Mouse (Mus musculus): Measurements from ENCODE around the gene Scd2. TPM values are rescaled to one million over a fixed set of nuclear protein-coding genes. Genes with fewer than 3 reads are reported as not detected.

The Scd2 gene
- 3.6 and 9.1 TPM in 2 replicates for polyA plus RNA-seq (2012; ENCODE audit: low replicate concordance)

GRCm38 (mm10) chr19:44292941-44293768 lies at the start of gene Scd2:
TSS of gene Scd2 (plus strand) at chr19:44293674.

GRCm38 (mm10) chr19:44332833-44333623 lies 39.6 kb downstream of the Scd2 start, which contains the start of gene Scd4:
TSS of gene Scd4 (plus strand) at chr19:44333092.

Other genes starting within 250 kb of the Scd2 start
- 5.7 and 8.2 TPM in 2 replicates for gene Erlin1, start 223.9 kb upstream of the Scd2 start, polyA plus RNA-seq (2012; ENCODE audit: low replicate concordance)
- gene Chuk, start 186.2 kb upstream of the Scd2 start, polyA plus RNA-seq (2012; ENCODE audit: low replicate concordance): 15.3 and 38.1 TPM in 2 replicates
- 3.5 and 7.9 TPM in 2 replicates for gene Cwf19l1, start 157.8 kb upstream of the Scd2 start, polyA plus RNA-seq (2012; ENCODE audit: low replicate concordance)
- 80.9 and 191 TPM in 2 replicates for gene Bloc1s2, start 147.2 kb upstream of the Scd2 start, polyA plus RNA-seq (2012; ENCODE audit: low replicate concordance)
- gene Pkd2l1, start 101.2 kb upstream of the Scd2 start, polyA plus RNA-seq (2012; ENCODE audit: low replicate concordance): not detected in 2 replicates
- not detected in 2 replicates for gene Scd3, start 90.4 kb upstream of the Scd2 start, polyA plus RNA-seq (2012; ENCODE audit: low replicate concordance)
- gene Scd4, start 39.4 kb downstream of the Scd2 start, polyA plus RNA-seq (2012; ENCODE audit: low replicate concordance): not detected in 2 replicates
- gene Scd1, start 114.2 kb downstream of the Scd2 start, polyA plus RNA-seq (2012; ENCODE audit: low replicate concordance): 262 and 423 TPM in 2 replicates
- gene Wnt8b, start 199.8 kb downstream of the Scd2 start, polyA plus RNA-seq (2012; ENCODE audit: low replicate concordance): not detected in 2 replicates